Mouse (Mus musculus): ENCODE data around the gene Nampt.

- TF ChIP-seq CTCF (IDR thresholded peaks at IDR 0.05; ENCODE audit: low read depth, low read length) (no peak), GATA1 (IDR thresholded peaks at IDR 0.05; ENCODE audit: borderline replicate concordance, low read length) (no peak), POLR2AphosphoS5 (IDR thresholded peaks at IDR 0.05; ENCODE audit: insufficient replicate concordance, low read depth, low read length) (peak; percentile 68; the same call in 1 of the 2 replicates)
Measured at GRCm38 (mm10) chr12:32895806-32896205, 76.5 kb downstream of the Nampt start.
